Mouse (Mus musculus): ENCODE measurements around the gene Hip1r. TPM values are rescaled to one million over a fixed set of nuclear protein-coding genes. Genes with fewer than 3 reads are reported as not detected.

The Hip1r gene
- polyA plus RNA-seq, 1 experiment from 2014 or later, result 20.2 TPM

DNA sequence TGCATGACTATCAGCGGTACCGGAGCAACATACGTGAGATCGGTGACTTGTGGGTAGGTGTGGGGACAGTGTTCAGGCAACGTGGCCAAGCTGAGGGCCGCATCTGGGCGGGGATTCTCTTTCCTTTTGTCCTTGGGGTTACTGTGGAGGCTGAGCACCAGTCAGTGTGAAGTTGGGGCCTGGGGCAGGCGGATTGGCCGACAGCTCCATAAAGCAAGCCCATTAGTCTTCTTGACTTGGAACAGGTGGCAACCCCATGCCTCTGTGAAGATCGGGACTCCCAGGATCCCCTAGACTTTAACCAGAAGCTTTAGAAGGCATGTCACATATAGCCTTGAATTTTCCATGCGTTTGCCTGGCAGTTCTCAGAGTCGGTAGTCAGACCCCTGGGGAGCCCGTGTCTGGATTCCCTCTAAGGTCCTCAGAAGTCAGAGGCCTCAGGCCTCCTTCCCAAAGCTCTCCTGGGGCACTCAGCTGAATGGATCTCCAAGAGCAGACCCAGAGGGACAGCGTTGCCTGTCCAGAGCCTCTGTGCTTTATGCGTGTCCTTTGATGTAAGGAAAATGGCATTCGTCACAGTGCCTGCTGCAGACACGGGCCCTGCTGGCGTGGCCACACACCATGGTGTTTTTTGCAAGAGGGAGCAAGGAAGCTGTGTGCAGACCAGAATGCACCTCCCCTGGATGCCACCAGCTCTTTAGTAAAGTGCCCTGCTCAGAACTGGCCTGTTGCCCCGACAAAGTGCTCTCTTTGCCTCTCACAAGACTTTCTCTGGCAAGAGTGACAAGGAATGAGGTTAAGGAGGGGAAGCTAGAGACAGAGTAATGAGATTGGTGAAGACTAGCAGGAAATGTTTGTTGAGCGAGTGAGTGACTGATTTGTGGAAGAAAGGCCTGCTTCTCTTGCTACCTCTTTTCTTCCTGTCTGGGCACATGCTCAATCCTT lies 16.8 kb downstream of the Hip1r start:
- H3K9me3 ChIP-seq (ENCODE audit: control insufficient read depth, low read length), result no peaks in the 10 kb centered on the region
- WGBS, result 77% methylated on average over 20 of the region's 20 CpGs
- H3K4me1 ChIP-seq (replicated peaks; ENCODE audit: control insufficient read depth, insufficient read depth, low read length), result peaks cover 14% of the 10 kb centered on the region

DNA sequence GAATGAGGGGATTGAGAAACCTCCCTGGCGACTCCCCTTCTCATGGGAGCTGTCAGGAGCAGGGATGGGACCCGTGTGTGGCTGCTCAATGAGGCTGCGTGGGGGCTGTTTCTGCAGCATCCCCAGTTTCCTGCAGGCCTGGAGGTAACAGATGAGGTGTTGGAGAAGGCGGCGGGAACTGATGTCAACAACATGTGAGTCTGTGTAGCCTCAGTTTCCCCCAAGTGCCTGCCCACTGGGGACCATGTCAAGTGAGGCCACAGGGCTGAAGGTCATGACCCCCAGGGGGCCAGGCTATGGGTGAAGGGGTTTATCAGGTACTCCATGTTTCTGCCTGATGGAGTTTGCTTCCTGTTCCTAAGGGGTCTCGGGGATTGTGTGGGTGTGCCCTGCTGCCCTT lies 17.9 kb downstream of the Hip1r start:
- no peaks in the 10 kb centered on the region for H3K27me3 ChIP-seq (replicated peaks; ENCODE audit: control insufficient read depth, insufficient read depth, low read length)
- peaks cover 14% of the 10 kb centered on the region for H3K4me1 ChIP-seq (replicated peaks; ENCODE audit: control insufficient read depth, insufficient read depth, low read length)
- ATAC-seq (replicated peaks; ENCODE audit: low FRiP score) (no peak), DNase-seq (ENCODE audit: low spot score) (no peak)
- H3K27ac ChIP-seq (ENCODE audit: low read depth, low read length), result no peak overlapping the region
- H3K9me3 ChIP-seq (ENCODE audit: control insufficient read depth, low read length), result no peaks in the 10 kb centered on the region
- 77% methylated on average over 6 of the region's 6 CpGs for WGBS
- no peak overlapping the region for H3K4me3 ChIP-seq (ENCODE audit: low read depth, low read length)
- H3K36me3 ChIP-seq (ENCODE audit: control insufficient read depth, insufficient read depth, low read length), result peaks cover 2% of the 10 kb centered on the region; the same call in 1 of the 2 replicates
- no peak overlapping the region for H3K9ac ChIP-seq (ENCODE audit: low read depth, low read length)
- no peak overlapping the region for H3K4me2 ChIP-seq

More for the DNA sequence above, 16.8 kb downstream of the Hip1r start:
- H3K27me3 ChIP-seq (replicated peaks; ENCODE audit: control insufficient read depth, insufficient read depth, low read length), result no peaks in the 10 kb centered on the region
- H3K27ac ChIP-seq (ENCODE audit: low read depth, low read length), result no peak overlapping the region
- DNase-seq (ENCODE audit: low spot score) (no peak), ATAC-seq (replicated peaks; ENCODE audit: low FRiP score) (no peak)
- no peak overlapping the region for H3K4me3 ChIP-seq (ENCODE audit: low read depth, low read length)
- no peak overlapping the region for H3K4me2 ChIP-seq
- no peak overlapping the region for H3K9ac ChIP-seq (ENCODE audit: low read depth, low read length)
- peaks cover 2% of the 10 kb centered on the region; the same call in 1 of the 2 replicates for H3K36me3 ChIP-seq (ENCODE audit: control insufficient read depth, insufficient read depth, low read length)

DNA sequence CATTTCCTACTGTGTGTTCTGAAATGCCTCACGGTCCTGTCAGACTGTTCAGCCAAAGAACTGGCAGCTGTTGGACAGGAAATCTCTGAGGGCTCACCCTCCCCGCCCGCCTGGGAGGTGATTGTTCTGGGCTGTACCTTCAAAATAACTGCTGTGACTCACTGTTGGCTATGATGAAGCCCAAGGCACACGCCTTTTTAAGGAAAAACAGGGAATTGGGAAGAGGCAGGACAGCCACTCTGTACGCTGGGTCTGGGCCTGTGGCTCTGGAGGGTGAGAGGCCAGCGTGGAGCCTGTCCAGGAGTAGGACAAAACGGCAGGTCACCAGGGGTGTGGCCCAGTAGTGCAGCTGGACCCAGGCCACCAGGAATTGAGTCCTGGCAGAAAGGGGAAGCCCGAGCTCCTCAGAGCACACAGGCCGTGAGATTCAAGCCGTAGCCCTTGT lies 18.8 kb downstream of the Hip1r start:
- Histone ChIP-seq H3K36me3 (ENCODE audit: control insufficient read depth, insufficient read depth, low read length) (peaks cover 2% of the 10 kb centered on the region; the same call in 1 of the 2 replicates), H3K9me3 (ENCODE audit: control insufficient read depth, low read length) (no peaks in the 10 kb centered on the region), H3K27ac (ENCODE audit: low read depth, low read length) (no peak overlapping the region), H3K9ac (ENCODE audit: low read depth, low read length) (no peak overlapping the region), H3K4me3 (ENCODE audit: low read depth, low read length) (no peak overlapping the region), H3K4me2 (no peak overlapping the region), H3K4me1 (replicated peaks; ENCODE audit: control insufficient read depth, insufficient read depth, low read length) (peaks cover 12% of the 10 kb centered on the region), H3K27me3 (replicated peaks; ENCODE audit: control insufficient read depth, insufficient read depth, low read length) (no peaks in the 10 kb centered on the region; the same call in 1 of the 2 replicates)
- ATAC-seq (replicated peaks; ENCODE audit: low FRiP score) (no peak), DNase-seq (ENCODE audit: low spot score) (no peak)
- 80% methylated on average over 10 of the region's 10 CpGs for WGBS

DNA sequence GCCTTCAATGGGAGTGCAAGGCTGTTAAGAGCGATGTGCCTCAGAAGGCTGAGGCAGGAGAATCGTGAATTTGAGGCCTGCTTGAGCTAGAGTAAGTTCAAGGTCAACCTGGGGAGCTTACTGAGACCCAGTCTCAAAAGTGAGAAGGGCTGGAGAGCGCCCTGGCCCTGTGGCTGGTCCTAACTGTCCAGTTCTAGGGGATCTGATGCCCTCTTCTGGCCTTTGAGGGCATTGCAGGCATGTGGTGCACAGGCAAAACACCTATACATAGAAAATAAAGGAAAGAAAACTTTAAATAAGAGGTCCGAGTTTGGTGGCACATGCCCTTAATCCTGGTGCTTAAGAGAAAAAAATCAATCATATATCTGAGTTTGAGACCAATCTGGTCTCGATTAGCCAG lies 19.4 kb downstream of the Hip1r start:
- WGBS, result 28% methylated on average over 5 of the region's 5 CpGs
- Histone ChIP-seq H3K36me3 (ENCODE audit: control insufficient read depth, insufficient read depth, low read length) (peaks cover 2% of the 10 kb centered on the region; the same call in 1 of the 2 replicates), H3K4me1 (replicated peaks; ENCODE audit: control insufficient read depth, insufficient read depth, low read length) (peaks cover 6% of the 10 kb centered on the region), H3K9me3 (ENCODE audit: control insufficient read depth, low read length) (no peaks in the 10 kb centered on the region), H3K4me3 (ENCODE audit: low read depth, low read length) (no peak overlapping the region), H3K27ac (ENCODE audit: low read depth, low read length) (no peak overlapping the region), H3K9ac (ENCODE audit: low read depth, low read length) (no peak overlapping the region), H3K4me2 (no peak overlapping the region), H3K27me3 (replicated peaks; ENCODE audit: control insufficient read depth, insufficient read depth, low read length) (no peaks in the 10 kb centered on the region; the same call in 1 of the 2 replicates)
- ATAC-seq (replicated peaks; ENCODE audit: low FRiP score) (no peak), DNase-seq (ENCODE audit: low spot score) (peak; percentile 65)

DNA sequence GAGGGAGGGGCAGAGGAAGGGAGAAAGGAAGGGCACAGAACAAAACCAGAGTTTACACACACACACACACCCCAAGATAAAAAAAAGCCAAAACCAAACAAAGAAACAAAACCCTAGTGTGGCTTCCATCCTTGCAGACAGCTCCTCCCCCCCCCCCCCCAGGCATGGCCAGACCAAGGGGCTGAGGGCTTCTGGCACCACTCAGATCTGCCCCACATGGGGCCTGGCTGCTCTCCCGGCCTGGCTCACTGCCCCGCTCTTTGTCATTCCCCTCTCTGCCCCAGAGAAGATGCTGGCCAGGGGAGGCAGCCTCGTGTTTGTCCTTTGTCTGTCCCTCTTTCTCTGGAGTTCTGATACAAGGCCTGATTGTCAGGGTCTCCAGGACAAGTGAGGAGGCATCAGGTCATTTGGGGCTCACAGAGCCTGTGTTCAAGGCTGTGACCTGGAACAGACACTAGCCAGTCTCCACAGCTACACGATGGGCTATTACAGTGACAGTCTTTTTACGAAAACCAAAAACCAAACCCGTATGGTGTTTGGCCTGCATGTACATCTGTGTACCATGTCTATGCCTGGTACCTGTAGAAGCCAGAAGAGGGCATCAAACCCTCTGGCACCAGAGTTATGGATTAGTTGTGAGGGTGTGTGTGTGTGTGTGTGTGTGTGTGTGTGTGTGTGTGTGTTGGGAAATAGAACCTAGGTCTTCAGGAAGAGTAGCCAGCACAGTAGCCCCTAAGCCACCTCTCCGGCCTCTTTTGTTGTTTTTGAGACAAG lies 20.0 kb downstream of the Hip1r start:
- 70% methylated on average over 7 of the region's 7 CpGs for WGBS
- H3K27ac ChIP-seq (ENCODE audit: low read depth, low read length), result no peak overlapping the region
- H3K9me3 ChIP-seq (ENCODE audit: control insufficient read depth, low read length), result no peaks in the 10 kb centered on the region
- peaks cover 10% of the 10 kb centered on the region for H3K4me1 ChIP-seq (replicated peaks; ENCODE audit: control insufficient read depth, insufficient read depth, low read length)
- ATAC-seq (replicated peaks; ENCODE audit: low FRiP score) (no peak), DNase-seq (ENCODE audit: low spot score) (no peak)
- no peak overlapping the region for H3K4me2 ChIP-seq
- H3K27me3 ChIP-seq (replicated peaks; ENCODE audit: control insufficient read depth, insufficient read depth, low read length), result no peaks in the 10 kb centered on the region; the same call in 1 of the 2 replicates
- no peak overlapping the region for H3K9ac ChIP-seq (ENCODE audit: low read depth, low read length)
- peaks cover 2% of the 10 kb centered on the region; the same call in 1 of the 2 replicates for H3K36me3 ChIP-seq (ENCODE audit: control insufficient read depth, insufficient read depth, low read length)
- no peak overlapping the region for H3K4me3 ChIP-seq (ENCODE audit: low read depth, low read length)

DNA sequence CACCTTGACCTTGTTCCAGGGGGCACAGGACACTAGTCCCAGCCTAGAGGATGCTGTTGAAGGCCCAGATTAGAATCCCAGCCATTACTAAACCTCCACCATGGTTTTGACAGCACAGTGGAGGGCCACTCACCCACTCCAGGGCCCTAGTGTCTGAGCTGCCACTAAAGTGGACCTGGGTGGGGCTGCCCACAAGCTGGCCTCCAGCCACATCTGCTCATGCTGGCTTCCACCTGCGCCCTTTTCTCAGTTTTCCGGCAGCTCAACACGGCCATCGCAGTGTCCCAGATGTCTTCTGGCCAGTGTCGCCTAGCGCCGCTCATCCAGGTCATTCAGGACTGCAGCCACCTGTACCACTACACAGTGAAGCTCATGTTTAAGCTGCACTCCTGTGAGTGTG lies 21.0 kb downstream of the Hip1r start:
- ATAC-seq (replicated peaks; ENCODE audit: low FRiP score) (no peak), DNase-seq (ENCODE audit: low spot score) (no peak)
- no peak overlapping the region for H3K9ac ChIP-seq (ENCODE audit: low read depth, low read length)
- no peaks in the 10 kb centered on the region; the same call in 1 of the 2 replicates for H3K27me3 ChIP-seq (replicated peaks; ENCODE audit: control insufficient read depth, insufficient read depth, low read length)
- H3K4me3 ChIP-seq (ENCODE audit: low read depth, low read length), result no peak overlapping the region
- no peaks in the 10 kb centered on the region for H3K9me3 ChIP-seq (ENCODE audit: control insufficient read depth, low read length)
- H3K4me1 ChIP-seq (replicated peaks; ENCODE audit: control insufficient read depth, insufficient read depth, low read length), result peaks cover 17% of the 10 kb centered on the region
- WGBS, result 92% methylated on average over 7 of the region's 7 CpGs
- peaks cover 2% of the 10 kb centered on the region; the same call in 1 of the 2 replicates for H3K36me3 ChIP-seq (ENCODE audit: control insufficient read depth, insufficient read depth, low read length)
- H3K27ac ChIP-seq (ENCODE audit: low read depth, low read length), result no peak overlapping the region
- H3K4me2 ChIP-seq, result no peak overlapping the region

DNA sequence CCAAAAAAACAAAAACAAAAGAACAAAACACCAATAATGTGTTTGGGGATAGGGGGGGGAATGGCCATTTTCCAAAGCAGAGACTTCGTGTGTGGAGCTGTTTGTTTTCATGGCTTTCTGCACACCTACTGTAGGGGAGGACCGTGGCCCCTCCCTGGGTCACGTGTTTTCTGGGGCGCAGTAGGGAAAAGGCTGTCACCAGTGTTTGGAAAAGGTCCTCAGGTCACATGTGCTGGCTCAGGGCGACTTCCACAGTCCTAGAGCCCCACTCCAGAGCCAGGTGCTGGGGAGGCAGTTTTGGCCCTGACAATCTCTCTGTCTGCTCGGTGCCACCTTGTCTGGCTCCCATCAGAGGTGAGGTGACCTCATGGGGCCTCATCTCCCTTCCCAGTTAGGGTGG lies 22.0 kb downstream of the Hip1r start:
- H3K36me3 ChIP-seq (ENCODE audit: control insufficient read depth, insufficient read depth, low read length), result peaks cover 2% of the 10 kb centered on the region; the same call in 1 of the 2 replicates
- no peak overlapping the region for H3K4me3 ChIP-seq (ENCODE audit: low read depth, low read length)
- H3K27me3 ChIP-seq (replicated peaks; ENCODE audit: control insufficient read depth, insufficient read depth, low read length), result no peaks in the 10 kb centered on the region; the same call in 1 of the 2 replicates
- 66% methylated on average over 6 of the region's 6 CpGs for WGBS
- ATAC-seq (replicated peaks; ENCODE audit: low FRiP score) (no peak), DNase-seq (ENCODE audit: low spot score) (no peak)
- H3K4me1 ChIP-seq (replicated peaks; ENCODE audit: control insufficient read depth, insufficient read depth, low read length), result peaks cover 17% of the 10 kb centered on the region
- H3K9ac ChIP-seq (ENCODE audit: low read depth, low read length), result no peak overlapping the region
- no peak overlapping the region for H3K27ac ChIP-seq (ENCODE audit: low read depth, low read length)
- H3K9me3 ChIP-seq (ENCODE audit: control insufficient read depth, low read length), result no peaks in the 10 kb centered on the region
- H3K4me2 ChIP-seq, result no peak overlapping the region

DNA sequence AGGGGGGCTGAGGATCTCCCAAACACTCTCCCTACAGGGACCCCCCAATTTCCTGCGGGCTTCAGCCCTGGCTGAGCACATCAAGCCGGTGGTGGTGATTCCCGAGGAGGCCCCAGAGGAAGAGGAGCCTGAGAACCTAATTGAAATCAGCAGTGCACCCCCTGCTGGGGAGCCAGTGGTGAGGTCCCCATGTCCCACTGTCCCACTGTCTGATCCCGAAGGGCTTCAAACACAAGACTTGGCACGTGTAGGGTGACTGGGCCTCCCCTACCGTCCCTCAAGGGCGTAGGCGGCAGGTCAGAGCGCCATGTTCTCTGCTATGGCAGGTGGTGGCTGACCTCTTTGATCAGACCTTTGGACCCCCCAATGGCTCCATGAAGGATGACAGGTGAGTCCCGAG lies 22.8 kb downstream of the Hip1r start:
- Histone ChIP-seq H3K4me2 (no peak overlapping the region), H3K27ac (ENCODE audit: low read depth, low read length) (no peak overlapping the region), H3K4me1 (replicated peaks; ENCODE audit: control insufficient read depth, insufficient read depth, low read length) (peaks cover 21% of the 10 kb centered on the region), H3K9me3 (ENCODE audit: control insufficient read depth, low read length) (no peaks in the 10 kb centered on the region), H3K36me3 (ENCODE audit: control insufficient read depth, insufficient read depth, low read length) (no peaks in the 10 kb centered on the region; the same call in 1 of the 2 replicates), H3K27me3 (replicated peaks; ENCODE audit: control insufficient read depth, insufficient read depth, low read length) (no peaks in the 10 kb centered on the region; the same call in 1 of the 2 replicates), H3K4me3 (ENCODE audit: low read depth, low read length) (no peak overlapping the region), H3K9ac (ENCODE audit: low read depth, low read length) (no peak overlapping the region)
- WGBS, result 87% methylated on average over 10 of the region's 10 CpGs
- ATAC-seq (replicated peaks; ENCODE audit: low FRiP score) (no peak), DNase-seq (ENCODE audit: low spot score) (no peak)
